Mouse (Mus musculus): ENCODE data around the gene Efcab8. TPM values are rescaled to one million over a fixed set of nuclear protein-coding genes. Genes with fewer than 3 reads are reported as not detected.

Gene Efcab8
- total RNA-seq, 1 experiment: 1.2 TPM

Other genes starting within 250 kb of the Efcab8 start
- 3.8 and 4.3 TPM in 2 replicates for gene Nol4l, start 250.0 kb upstream of the Efcab8 start, total RNA-seq (2012; rRNA removed)
- gene Commd7, start 147.2 kb upstream of the Efcab8 start, total RNA-seq (2012; rRNA removed): 9.1 and 12.7 TPM in 2 replicates
- gene Dnmt3b, start 130.5 kb upstream of the Efcab8 start, total RNA-seq (2012; rRNA removed): 136 and 183 TPM in 2 replicates
- gene Dnmt3c, start 83.3 kb upstream of the Efcab8 start, total RNA-seq (2012; rRNA removed): 0.27 TPM in 1 of 2 replicates, not detected in the other
- 23.8 and 67.4 TPM in 2 replicates for gene Mapre1, start 38.7 kb upstream of the Efcab8 start, total RNA-seq (2012; rRNA removed)
- gene Sun5, start 91.2 kb downstream of the Efcab8 start, total RNA-seq (2012; rRNA removed): not detected in 2 replicates
- not detected in 2 replicates for gene Bpifb2, start 95.1 kb downstream of the Efcab8 start, total RNA-seq (2012; rRNA removed)
- not detected in 2 replicates for gene Bpifb6, start 120.5 kb downstream of the Efcab8 start, total RNA-seq (2012; rRNA removed)
- gene Bpifb3, start 138.3 kb downstream of the Efcab8 start, total RNA-seq (2012; rRNA removed): not detected in 2 replicates
- gene Bpifb4, start 158.3 kb downstream of the Efcab8 start, total RNA-seq (2012; rRNA removed): not detected in 2 replicates
- gene Bpifa6, start 195.0 kb downstream of the Efcab8 start, total RNA-seq (2012; rRNA removed): not detected in 2 replicates
- not detected in 2 replicates for gene Bpifa2, start 228.3 kb downstream of the Efcab8 start, total RNA-seq (2012; rRNA removed)

All from ES-E14 (cell line).